Mouse (Mus musculus): ENCODE measurements at regions not wholly inside any gene's neighbourhood (a gene's known extent, or its start where the extent isn't known, plus 50 kb on each side); places are given as distances from the start of the nearest gene placed in this dataset.

- no peak for DNase-seq
- intact Hi-C loops (cut with DNase I) = no loop called here
These were observed 99.1 kb upstream of the Trp63 start for GRCm38 (mm10) chr16:25584337-25585069.

DNA sequence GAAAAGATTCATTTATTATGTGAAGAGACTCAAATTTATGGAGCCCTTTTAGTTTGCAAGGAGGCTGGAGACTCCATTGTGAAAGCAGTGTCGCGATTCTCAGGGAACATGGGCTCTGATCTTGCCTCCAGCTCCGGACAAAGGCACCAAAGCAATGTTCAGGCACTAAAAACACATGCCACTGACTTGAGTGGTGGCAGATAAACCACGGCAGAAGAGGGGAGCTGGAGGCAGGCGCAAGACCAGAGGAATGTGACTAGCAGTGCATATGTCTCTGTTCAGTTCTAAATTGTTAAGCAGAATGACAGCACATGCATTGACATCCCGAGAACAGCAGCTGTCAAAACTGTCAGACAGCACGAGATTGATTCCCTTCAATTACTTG is 98.5 kb upstream of the Trp63 start:
- intact Hi-C loops (cut with DNase I) = no loop called here
- no peak for DNase-seq

DNA sequence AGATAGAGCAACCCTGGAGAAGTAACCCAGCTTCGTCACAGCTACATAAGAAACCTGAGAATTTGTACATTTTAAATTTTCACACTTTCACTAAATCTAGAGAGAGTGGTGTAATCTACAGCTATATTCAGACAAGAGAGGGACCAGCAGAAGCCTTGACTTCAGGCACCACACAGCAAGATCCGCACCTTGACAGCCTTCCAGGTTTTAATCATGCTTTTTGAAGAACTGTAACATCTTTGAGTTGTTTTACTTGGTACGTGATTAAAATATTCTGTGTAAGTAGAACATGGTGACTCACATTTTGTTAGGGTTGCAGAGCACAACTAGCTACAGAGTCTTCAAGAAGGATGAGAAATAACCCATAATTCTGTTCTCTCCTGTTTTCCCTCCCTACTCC is 97.6 kb upstream of the Trp63 start:
- no peak for DNase-seq

DNA sequence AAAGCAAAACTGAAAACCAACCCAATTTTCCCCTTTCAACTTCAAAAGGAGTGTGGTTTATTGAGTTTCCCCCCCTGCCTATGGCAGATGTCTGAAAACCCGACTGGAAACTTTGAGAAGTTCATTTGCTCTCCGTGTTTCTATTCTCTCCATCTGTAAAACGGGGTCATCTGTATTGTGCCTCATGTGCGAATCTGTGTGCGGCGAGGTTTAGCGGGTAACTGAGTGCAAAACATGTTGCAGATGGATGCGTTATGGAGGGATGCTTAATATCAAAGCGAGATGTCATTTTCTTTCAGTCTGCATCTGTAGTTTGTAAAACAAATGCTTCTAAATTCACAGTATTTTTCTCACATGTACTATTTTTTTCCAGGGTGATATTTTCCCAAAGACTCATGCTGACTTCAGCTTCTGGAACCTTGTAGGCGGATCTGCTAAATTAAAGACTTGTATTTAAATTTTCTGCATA is 95.7 kb upstream of the Trp63 start:
- DNase-seq = no peak

More for the DNA sequence above, 97.6 kb upstream of the Trp63 start:
- intact Hi-C loops (cut with DNase I) = no loop called here

GRCm38 (mm10) chr16:25597435-25597834 is 86.1 kb upstream of the Trp63 start:
- no peak for DNase-seq
- intact Hi-C loops (cut with DNase I) = no loop called here

More for the DNA sequence above, 95.7 kb upstream of the Trp63 start:
- intact Hi-C loops (cut with DNase I) = no loop called here

GRCm38 (mm10) chr16:25603121-25603520 is 80.4 kb upstream of the Trp63 start:
- intact Hi-C loops (cut with DNase I) = no loop called here
- DNase-seq = no peak

DNA sequence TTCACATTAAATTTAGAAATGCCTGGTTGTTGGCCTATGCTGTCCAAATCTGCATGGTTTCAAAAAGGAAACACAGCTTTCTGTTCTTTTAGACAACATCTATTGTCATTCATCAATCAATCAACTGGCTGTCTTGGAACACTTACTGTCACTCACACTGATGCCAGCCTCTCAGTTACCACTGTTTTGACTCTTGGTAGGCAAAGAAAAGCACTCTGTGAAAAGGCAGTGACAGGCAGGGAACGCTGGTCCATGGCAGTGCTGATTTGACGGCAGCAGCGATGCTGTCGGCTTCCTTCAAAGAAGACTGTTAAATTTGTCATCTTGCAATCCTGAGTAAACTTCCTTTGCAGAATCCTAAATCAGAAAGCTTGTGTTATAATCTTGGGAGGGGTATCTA is 68.3 kb upstream of the Trp63 start:
- no peak for DNase-seq
- intact Hi-C loops (cut with DNase I) = no loop called here

DNA sequence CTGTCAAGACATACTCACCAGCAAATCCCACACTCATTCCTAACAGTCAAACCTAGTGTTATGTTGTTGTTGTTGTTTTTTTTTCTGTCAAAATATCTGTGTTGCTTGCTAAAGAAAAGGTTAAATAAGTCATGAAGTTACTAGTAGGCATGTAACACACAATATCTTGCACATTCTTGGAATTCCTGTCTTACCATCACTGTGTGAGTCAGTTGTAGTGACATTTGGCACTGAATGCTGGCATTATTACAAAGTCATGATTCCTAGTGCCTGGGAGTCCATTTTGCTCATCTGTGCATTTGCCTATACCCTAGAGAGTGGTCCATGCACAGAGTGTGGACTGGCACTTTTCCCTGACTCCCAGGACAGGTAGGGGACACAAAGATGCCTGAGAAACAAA is 67.9 kb upstream of the Trp63 start:
- DNase-seq = no peak
- intact Hi-C loops (cut with DNase I) = no loop called here

DNA sequence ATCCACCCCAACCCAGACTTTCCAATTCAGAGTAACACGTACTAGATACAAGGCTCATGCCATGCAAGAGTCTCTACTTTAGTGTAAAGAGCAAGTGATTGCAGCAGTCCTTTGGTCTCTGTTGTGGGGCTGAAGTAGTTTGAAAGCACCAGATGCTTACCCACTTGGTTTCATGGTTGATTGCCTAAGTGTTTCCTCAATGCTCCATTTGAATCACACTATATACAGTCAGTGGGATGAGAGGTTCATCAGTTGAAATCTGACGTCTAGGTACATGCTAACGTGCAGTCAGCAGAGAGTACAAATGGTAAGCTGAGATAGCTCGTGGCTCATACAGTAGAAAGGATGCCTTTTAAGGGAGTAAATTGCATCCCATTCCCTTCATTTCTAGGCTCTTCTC is 64.7 kb upstream of the Trp63 start:
- DNase-seq = no peak
- intact Hi-C loops (cut with DNase I) = no loop called here

DNA sequence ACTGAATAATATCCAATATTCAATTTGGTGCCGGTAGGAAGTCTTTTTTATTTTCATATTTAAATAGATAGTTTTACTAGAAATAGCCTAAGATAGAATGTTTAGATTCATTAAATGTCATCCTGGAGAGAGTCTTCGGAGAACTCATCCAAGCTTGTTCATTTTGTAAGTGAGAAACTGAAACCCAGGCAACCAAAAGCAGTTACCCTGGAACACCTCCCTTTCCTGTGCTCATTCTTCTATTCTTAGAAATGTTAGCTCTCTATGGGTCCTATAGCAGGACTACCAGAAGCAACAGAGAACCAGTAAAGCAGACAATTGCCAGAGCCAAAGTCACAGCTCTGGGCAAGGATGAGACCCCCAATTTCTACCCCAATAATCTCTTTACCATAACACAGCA is 60.9 kb upstream of the Trp63 start:
- DNase-seq = no peak
- intact Hi-C loops (cut with DNase I) = no loop called here

DNA sequence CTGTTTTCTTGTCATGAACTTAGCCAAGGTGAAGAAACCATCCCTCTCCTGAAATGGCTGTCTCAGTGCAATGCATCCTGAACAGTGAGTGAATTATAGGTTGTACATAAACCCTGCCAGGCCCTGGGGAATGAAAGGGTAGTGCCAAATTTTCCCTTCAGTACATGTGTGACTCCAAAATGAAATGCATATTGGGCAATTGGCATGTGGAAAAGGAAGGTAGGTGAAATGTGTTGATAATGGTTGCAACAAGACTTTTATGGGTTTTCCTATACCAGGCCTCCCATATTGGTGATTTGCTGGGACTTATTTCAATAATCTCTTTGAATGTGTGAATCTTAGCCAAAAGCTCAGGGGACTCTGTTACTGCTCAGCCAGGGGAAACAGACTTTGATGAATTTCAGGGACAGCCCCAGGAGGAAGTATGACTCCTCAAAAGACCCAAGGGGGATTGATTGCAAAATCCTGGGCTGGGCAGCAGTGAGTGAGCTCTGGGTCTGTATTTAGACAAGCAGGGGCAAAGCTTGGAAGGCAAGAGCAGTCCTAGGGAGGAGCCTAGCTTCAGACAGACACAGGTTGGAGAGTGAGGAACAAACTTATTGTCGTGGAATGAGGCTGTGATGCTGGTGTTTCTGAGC is 59.5 kb upstream of the Trp63 start:
- DNase-seq = no peak
- intact Hi-C loops (cut with DNase I) = no loop called here

DNA sequence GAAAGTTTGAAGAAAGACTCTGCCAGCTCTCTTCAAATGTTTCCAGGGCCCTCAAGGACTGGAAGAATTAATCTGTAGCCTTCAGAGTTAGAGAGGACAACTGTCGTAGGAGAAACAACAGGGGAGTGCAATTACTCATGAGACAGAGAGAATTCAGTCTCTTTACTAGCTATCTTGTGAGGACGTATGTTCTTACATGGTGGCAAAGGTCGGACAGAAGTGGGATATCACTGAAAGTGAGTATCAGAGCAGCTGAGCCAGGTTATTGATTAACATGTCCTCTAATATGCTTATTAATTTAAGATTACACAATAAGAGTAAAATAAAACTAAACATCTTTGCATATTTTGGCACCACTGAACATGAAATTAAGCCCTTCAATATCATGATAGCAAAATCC is 53.8 kb upstream of the Trp63 start:
- intact Hi-C loops (cut with DNase I) = no loop called here
- no peak for DNase-seq

DNA sequence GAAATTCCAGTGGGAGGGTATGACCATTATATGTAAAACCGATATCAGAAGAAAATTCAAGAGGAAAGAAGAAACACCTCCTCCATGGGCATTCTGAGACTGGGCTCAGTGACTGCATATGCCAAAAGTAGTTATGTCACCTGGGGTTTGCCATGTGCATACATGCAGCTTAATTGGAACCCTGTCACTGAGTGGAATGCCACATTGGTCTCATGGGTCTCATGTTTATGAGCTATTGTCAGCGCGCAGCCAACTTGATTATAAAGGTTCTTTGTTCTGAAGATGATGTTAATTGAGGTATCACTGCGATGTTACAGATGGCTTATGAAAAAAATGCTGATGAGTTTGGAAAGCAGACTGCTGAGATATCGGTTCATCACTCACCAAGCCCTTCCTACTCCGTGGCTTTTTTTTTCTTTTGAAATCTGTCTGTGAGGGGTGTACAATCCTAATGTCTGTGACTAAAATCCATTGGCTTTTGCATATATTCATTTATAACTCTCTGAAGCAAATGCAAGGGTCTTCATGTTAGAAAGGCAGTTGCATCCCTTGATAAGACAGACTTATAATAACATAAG is 52.3 kb upstream of the Trp63 start:
- intact Hi-C loops (cut with DNase I) = no loop called here
- peak; percentile 21 for DNase-seq

All from left cerebral cortex, postnatal 4 days (tissue).